Mouse (Mus musculus) intestine, postnatal 0 days (tissue): ENCODE data around the gene Tmem126b. TPM values are rescaled to one million over a fixed set of nuclear protein-coding genes. Genes with fewer than 3 reads are reported as not detected.

ENCODE experiments used
- ATAC-seq: fragments of 200-750 bp; cut with Nextera tagmentation; 2 replicates; pipeline ENCODE4 v1.8.0; 2017; ENCODE audit warnings: mild to moderate bottlenecking, moderate TSS enrichment, moderate library complexity
- H3K27ac ChIP-seq: fragments of 300-500 bp; sonication (generic); 2 replicates; pipeline ENCODE4 v1.5.1; 2014; ENCODE audit warnings: mild to moderate bottlenecking, low read depth, low read length, moderate library complexity
- H3K27me3 ChIP-seq: fragments of 300-500 bp; sonication (generic); replicated peaks from 2 replicates; pipeline ENCODE4 v1.6.1; 2014; ENCODE audit warnings: low read length, mixed read lengths; ENCODE audit not compliant: control insufficient read depth, insufficient read depth
- H3K36me3 ChIP-seq: fragments of 300-500 bp; sonication (generic); 2 replicates; pipeline ENCODE4 v1.6.1; 2014; ENCODE audit warnings: mild to moderate bottlenecking, moderate library complexity; ENCODE audit not compliant: control insufficient read depth, insufficient read depth
- H3K4me1 ChIP-seq: fragments of 300-500 bp; sonication (generic); replicated peaks from 2 replicates; pipeline ENCODE4 v1.6.1; 2014; ENCODE audit warnings: antibody characterized with exemption, low read length, mixed read lengths; ENCODE audit not compliant: control insufficient read depth, insufficient read depth
- H3K4me2 ChIP-seq: fragments of 300-500 bp; sonication (generic); replicated peaks from 2 replicates; pipeline ENCODE4 v1.6.1; 2014; ENCODE audit warnings: low read depth, mild to moderate bottlenecking, moderate library complexity
- H3K4me3 ChIP-seq: fragments of 300-500 bp; sonication (generic); 2 replicates; pipeline ENCODE4 v1.5.1; 2014; ENCODE audit warnings: low read depth, low read length
- H3K9ac ChIP-seq: fragments of 300-500 bp; sonication (generic); 2 replicates; pipeline ENCODE4 v1.6.1; 2014; ENCODE audit warnings: mild to moderate bottlenecking, low read depth, low read length
- H3K9me3 ChIP-seq: fragments of 300-500 bp; sonication (generic); 2 replicates; pipeline ENCODE4 v1.6.1; 2016; ENCODE audit warnings: mixed run types; ENCODE audit not compliant: control insufficient read depth
- CTCF ChIP-seq: sonication (generic); IDR thresholded peaks from 2 replicates; pipeline ENCODE4 v1.5.1; 2016; ENCODE audit warnings: low read depth, mild to moderate bottlenecking, control low read depth, antibody characterized with exemption, moderate library complexity
- WGBS: fragments of 180-500 bp; shearing (Covaris S2); extraction: QIAGEN DNeasy Blood & Tissue Kit; methylation state at CpG from one replicate; pipeline ENCODE4 v1.1.7; 2014; 5-methylcytosine and 5-hydroxymethylcytosine counted together
- polyA plus RNA-seq: library from polyadenylated mRNA; unstranded; fragments of >200 nt; fragmentation: Nextera tagmentation; extraction: Ambion mirVana; gene quantifications from 2 replicates; pipeline ENCODE4 v1.2.1, GENCODE M21; 2015

The Tmem126b gene
- polyA plus RNA-seq, 1 experiment from 2014 or later = 32.0 TPM

DNA sequence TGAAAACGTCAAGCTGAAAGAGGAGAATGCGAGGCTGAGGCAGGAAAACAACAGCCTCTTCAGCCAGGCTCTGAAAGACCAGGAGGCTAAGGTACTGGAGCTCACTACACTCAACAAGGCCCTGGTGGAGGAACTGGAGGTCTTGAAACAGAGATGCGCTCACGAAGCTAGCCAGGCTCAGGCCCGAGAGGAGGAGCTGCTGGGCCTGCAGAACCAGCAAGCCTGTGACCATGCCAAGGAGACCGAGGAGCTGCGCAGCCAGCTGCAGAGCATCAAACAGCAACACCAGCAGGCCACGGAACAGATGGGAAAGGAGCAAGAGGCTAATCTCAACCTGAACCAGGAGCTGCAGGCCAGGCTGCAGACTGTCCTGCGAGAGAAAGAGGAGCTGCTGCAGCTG is 48.8 kb downstream of the Tmem126b start:
- H3K4me3 ChIP-seq = peak overlapping the region; percentile 39; the same call in 1 of the 2 replicates
- no peak for TF ChIP-seq CTCF
- H3K4me1 ChIP-seq = no peaks in the 10 kb centered on the region
- no peaks in the 10 kb centered on the region for H3K27me3 ChIP-seq
- peak overlapping the region; percentile 69 for H3K4me2 ChIP-seq
- 59% methylated on average over 9 of the region's 9 CpGs for WGBS
- no peaks in the 10 kb centered on the region for H3K36me3 ChIP-seq
- no peak overlapping the region for H3K27ac ChIP-seq
- no peak overlapping the region for H3K9ac ChIP-seq
- no peak for ATAC-seq
- no peaks in the 10 kb centered on the region for H3K9me3 ChIP-seq

DNA sequence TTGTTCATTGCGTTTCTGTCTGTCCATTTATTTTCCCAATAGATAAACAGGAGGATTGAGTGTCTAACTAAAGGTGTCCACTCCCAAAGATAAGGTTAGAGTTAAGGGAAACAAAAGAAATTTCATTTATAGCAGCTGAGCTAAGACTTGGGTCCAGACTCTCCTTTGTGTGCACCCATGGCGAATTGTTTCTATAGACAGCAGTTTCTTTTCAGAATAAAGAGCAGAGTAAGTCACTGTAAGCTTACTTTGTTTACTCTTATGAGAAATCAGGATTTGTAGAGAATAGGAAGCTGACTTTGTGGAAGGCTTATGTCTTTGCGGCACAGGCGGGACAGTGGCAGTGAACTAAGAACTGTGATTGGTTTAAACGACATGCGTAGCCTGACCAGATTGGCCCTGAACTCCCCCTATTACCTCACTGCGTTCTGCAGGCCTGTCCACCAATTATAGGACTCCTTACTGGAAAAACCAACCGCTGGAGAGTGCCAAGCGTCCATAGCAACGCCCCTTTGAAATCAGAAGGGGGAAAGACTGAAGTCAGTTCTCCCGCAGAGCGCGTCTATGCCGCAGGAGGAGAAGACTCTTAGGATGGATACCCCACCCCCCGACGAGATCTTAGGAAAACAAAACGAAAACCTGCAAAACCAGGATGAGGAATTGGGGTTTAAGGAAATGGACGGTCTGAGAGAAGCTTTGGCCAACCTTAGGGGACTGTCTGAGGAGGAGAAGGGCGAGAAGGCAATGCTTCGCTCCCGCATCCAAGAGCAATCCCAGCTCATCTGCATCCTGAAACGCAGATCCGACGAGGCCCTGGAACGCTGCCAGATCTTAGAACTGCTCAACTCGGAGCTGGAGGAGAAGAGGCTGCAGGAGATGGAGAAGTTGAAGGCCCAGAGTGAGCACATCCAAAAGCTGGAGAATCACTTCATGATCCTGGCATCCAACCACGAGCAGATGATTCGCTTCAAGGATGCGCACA is 49.5 kb downstream of the Tmem126b start, which contains the start of gene Ccdc89:
Gene Ccdc89, plus strand, starts transcription at position 558 of the 982 bp plus-strand sequence.
- H3K27ac ChIP-seq = no peak within 1 kb of the TSS
- peak within 1 kb of the TSS; percentile 26; the same call in 1 of the 2 replicates for H3K9ac ChIP-seq
- WGBS = 22% methylated on average over 29 of the region's 29 CpGs

More for the DNA sequence above, 49.5 kb downstream of the Tmem126b start, which contains the start of gene Ccdc89:
- peak within 1 kb of the TSS; percentile 39 for H3K4me3 ChIP-seq
- H3K4me2 ChIP-seq = peak within 1 kb of the TSS; percentile 69
- TF ChIP-seq CTCF = no peak
- no peaks in the 10 kb centered on the region for H3K36me3 ChIP-seq
- H3K27me3 ChIP-seq = no peaks in the 10 kb centered on the region
- no peaks in the 10 kb centered on the region for H3K9me3 ChIP-seq
- ATAC-seq = peak; percentile 100
- no peaks in the 10 kb centered on the region for H3K4me1 ChIP-seq

Other genes starting within 250 kb of the Tmem126b start
- gene Ccdc83, start 210.2 kb downstream of the Tmem126b start, polyA plus RNA-seq = not detected in 2 replicates
- gene Sytl2, start 173.7 kb downstream of the Tmem126b start, polyA plus RNA-seq = 7.0 and 7.4 TPM in 2 replicates
- 0.31 and 0.47 TPM in 2 replicates for gene Ccdc89, start 49.4 kb downstream of the Tmem126b start, polyA plus RNA-seq
- gene Crebzf, start 33.3 kb downstream of the Tmem126b start, polyA plus RNA-seq = 19.3 and 23.7 TPM in 2 replicates
- 125 and 136 TPM in 2 replicates for gene Tmem126a, start 18.8 kb downstream of the Tmem126b start, polyA plus RNA-seq
- 1.1 TPM in 2 replicates for gene Dlg2, start 671 bp upstream of the Tmem126b start, polyA plus RNA-seq